Mouse (Mus musculus) heart, postnatal 0 days (tissue): ENCODE results near the gene Abhd8. TPM values are rescaled to one million over a fixed set of nuclear protein-coding genes. Genes with fewer than 3 reads are reported as not detected.

Experiments used
- ATAC-seq: fragments of 200-750 bp; cut with Nextera tagmentation; 2 replicates; pipeline ENCODE4 v1.8.0; 2017; ENCODE audit warnings: low read depth, moderate number of reproducible peaks, moderate library complexity; ENCODE audit not compliant: insufficient read depth
- DNase-seq: peaks from one replicate; pipeline ENCODE4 v3.0.0-alpha.2; 2016; ENCODE audit warnings: low spot score
- H3K27ac ChIP-seq: fragments of 300-500 bp; sonication (generic); 2 replicates; pipeline ENCODE4 v1.5.1; 2014; ENCODE audit warnings: low read depth, mild to moderate bottlenecking
- H3K27me3 ChIP-seq: fragments of 300-500 bp; sonication (generic); 2 replicates; pipeline ENCODE4 v1.6.1; 2014; ENCODE audit warnings: low read length, mixed read lengths; ENCODE audit not compliant: control insufficient read depth, insufficient read depth
- H3K36me3 ChIP-seq: fragments of 300-500 bp; sonication (generic); replicated peaks from 2 replicates; pipeline ENCODE4 v1.6.1; 2014; ENCODE audit warnings: low read length, mixed read lengths; ENCODE audit not compliant: control insufficient read depth, insufficient read depth
- H3K4me1 ChIP-seq: fragments of 300-500 bp; sonication (generic); 2 replicates; pipeline ENCODE4 v1.6.1; 2014; ENCODE audit warnings: antibody characterized with exemption; ENCODE audit not compliant: control insufficient read depth, insufficient read depth
- H3K4me2 ChIP-seq: fragments of 300-500 bp; sonication (generic); 2 replicates; pipeline ENCODE4 v1.6.1; 2014; ENCODE audit warnings: low read depth, mild to moderate bottlenecking, low read length, moderate library complexity
- H3K4me3 ChIP-seq: fragments of 300-500 bp; sonication (generic); 2 replicates; pipeline ENCODE4 v1.5.1; 2014; ENCODE audit warnings: low read depth, low read length
- H3K9ac ChIP-seq: fragments of 300-500 bp; sonication (generic); replicated peaks from 2 replicates; pipeline ENCODE4 v1.6.1; 2014; ENCODE audit warnings: low read depth, low read length, mixed read lengths
- H3K9me3 ChIP-seq: fragments of 300-500 bp; sonication (generic); replicated peaks from 2 replicates; pipeline ENCODE4 v1.6.1; 2016; ENCODE audit warnings: low read length; ENCODE audit not compliant: control insufficient read depth
- CTCF ChIP-seq: IDR thresholded peaks from 2 replicates; pipeline ENCODE4 v1.5.1; 2016; ENCODE audit warnings: antibody characterized with exemption, control low read depth, low read depth
- EP300 ChIP-seq: IDR thresholded peaks from 2 replicates; pipeline ENCODE4 v1.6.1; 2016; ENCODE audit warnings: antibody characterized with exemption, low read depth
- WGBS: fragments of 180-500 bp; shearing (Covaris S2); extraction: QIAGEN DNeasy Blood & Tissue Kit; methylation state at CpG from one replicate; pipeline ENCODE4 v1.1.7; 2014; 5-methylcytosine and 5-hydroxymethylcytosine counted together
- polyA plus RNA-seq: library from polyadenylated mRNA; unstranded; fragments of >200 nt; fragmentation: Nextera tagmentation; extraction: Ambion mirVana; gene quantifications from 2 replicates; pipeline ENCODE4 v1.2.1, GENCODE M21; 2015
- total RNA-seq: library from RNA; depleted of rRNA; stranded (reverse); fragments of >200 nt; gene quantifications from 2 replicates; pipeline ENCODE4 v1.2.3, GENCODE M21; 2014; ENCODE audit warnings: low replicate concordance

Abhd8 gene
- total and polyA plus RNA-seq, 2 experiments from 2014 or later, result 32.8 to 57.7 TPM

- Histone ChIP-seq H3K27ac (no peak overlapping the region), H3K36me3 (peaks cover 23% of the 10 kb centered on the region), H3K27me3 (no peaks in the 10 kb centered on the region), H3K4me1 (no peaks in the 10 kb centered on the region), H3K9ac (no peak overlapping the region), H3K9me3 (no peaks in the 10 kb centered on the region), H3K4me3 (no peak overlapping the region), H3K4me2 (no peak overlapping the region)
- ATAC-seq (no peak), DNase-seq (no peak)
- 83% methylated on average over 19 of the region's 20 CpGs for WGBS
- TF ChIP-seq EP300 (no peak), CTCF (no peak)
Observed at GRCm38 (mm10) chr8:71457659-71458270, 5.7 kb downstream of the Abhd8 start.

GRCm38 (mm10) chr8:71456906-71457305, 6.5 kb downstream of the Abhd8 start:
- Histone ChIP-seq H3K4me1 (no peaks in the 10 kb centered on the region), H3K36me3 (peaks cover 23% of the 10 kb centered on the region), H3K4me3 (no peak overlapping the region), H3K4me2 (no peak overlapping the region), H3K9ac (no peak overlapping the region), H3K27me3 (no peaks in the 10 kb centered on the region), H3K27ac (no peak overlapping the region), H3K9me3 (no peaks in the 10 kb centered on the region)
- DNase-seq (no peak), ATAC-seq (peak; percentile 22; the same call in 1 of the 2 replicates)
- 45% methylated on average over 22 of the region's 22 CpGs for WGBS
- no peak for TF ChIP-seq EP300
- TF ChIP-seq CTCF, result no peak

GRCm38 (mm10) chr8:71454668-71455067, 8.8 kb downstream of the Abhd8 start:
- no peak for TF ChIP-seq CTCF
- TF ChIP-seq EP300, result no peak
- peaks cover 11% of the 10 kb centered on the region for H3K36me3 ChIP-seq
- H3K4me2 ChIP-seq, result no peak overlapping the region
- DNase-seq (no peak), ATAC-seq (no peak)
- no peak overlapping the region for H3K9ac ChIP-seq
- no peaks in the 10 kb centered on the region for H3K9me3 ChIP-seq
- H3K27me3 ChIP-seq, result no peaks in the 10 kb centered on the region
- no peaks in the 10 kb centered on the region for H3K4me1 ChIP-seq
- no peak overlapping the region for H3K4me3 ChIP-seq
- 74% methylated on average over 8 of the region's 8 CpGs for WGBS
- no peak overlapping the region for H3K27ac ChIP-seq

GRCm38 (mm10) chr8:71452669-71453068, 10.8 kb downstream of the Abhd8 start:
- no peak for TF ChIP-seq EP300
- TF ChIP-seq CTCF, result no peak
- no peak for ATAC-seq
- no peak overlapping the region for H3K27ac ChIP-seq
- H3K9me3 ChIP-seq, result no peaks in the 10 kb centered on the region
- H3K9ac ChIP-seq, result no peak overlapping the region
- no peak overlapping the region for H3K4me2 ChIP-seq
- H3K27me3 ChIP-seq, result no peaks in the 10 kb centered on the region
- no peaks in the 10 kb centered on the region for H3K4me1 ChIP-seq
- 55% methylated on average over 2 of the region's 2 CpGs for WGBS
- no peak for DNase-seq
- peaks cover under 1% of the 10 kb centered on the region; the same call in 1 of the 2 replicates for H3K36me3 ChIP-seq
- no peak overlapping the region for H3K4me3 ChIP-seq

- no peaks in the 10 kb centered on the region for H3K4me1 ChIP-seq
- H3K9ac ChIP-seq, result no peak overlapping the region
- H3K9me3 ChIP-seq, result no peaks in the 10 kb centered on the region
- H3K27ac ChIP-seq, result no peak overlapping the region
- TF ChIP-seq CTCF, result no peak
- no peak for TF ChIP-seq EP300
- no peak overlapping the region for H3K4me3 ChIP-seq
- WGBS, result 48% methylated on average over 11 of the region's 11 CpGs
- ATAC-seq (no peak), DNase-seq (no peak)
- H3K27me3 ChIP-seq, result no peaks in the 10 kb centered on the region
- H3K36me3 ChIP-seq, result no peaks in the 10 kb centered on the region; the same call in 1 of the 2 replicates
- H3K4me2 ChIP-seq, result no peak overlapping the region
Observed at GRCm38 (mm10) chr8:71451777-71452176, 11.7 kb downstream of the Abhd8 start.

GRCm38 (mm10) chr8:71451337-71451736, 12.1 kb downstream of the Abhd8 start:
- ATAC-seq, result no peak
- Histone ChIP-seq H3K4me1 (no peaks in the 10 kb centered on the region), H3K36me3 (no peaks in the 10 kb centered on the region), H3K9ac (no peak overlapping the region), H3K4me2 (no peak overlapping the region), H3K4me3 (no peak overlapping the region), H3K27me3 (no peaks in the 10 kb centered on the region), H3K9me3 (no peaks in the 10 kb centered on the region), H3K27ac (no peak overlapping the region)
- TF ChIP-seq EP300 (no peak), CTCF (no peak)
- no peak for DNase-seq
- WGBS, result 54% methylated on average over 4 of the region's 4 CpGs
